Comparison of ENCODE assay signal across 12 mouse cellular contexts in the genomic region with DNA sequence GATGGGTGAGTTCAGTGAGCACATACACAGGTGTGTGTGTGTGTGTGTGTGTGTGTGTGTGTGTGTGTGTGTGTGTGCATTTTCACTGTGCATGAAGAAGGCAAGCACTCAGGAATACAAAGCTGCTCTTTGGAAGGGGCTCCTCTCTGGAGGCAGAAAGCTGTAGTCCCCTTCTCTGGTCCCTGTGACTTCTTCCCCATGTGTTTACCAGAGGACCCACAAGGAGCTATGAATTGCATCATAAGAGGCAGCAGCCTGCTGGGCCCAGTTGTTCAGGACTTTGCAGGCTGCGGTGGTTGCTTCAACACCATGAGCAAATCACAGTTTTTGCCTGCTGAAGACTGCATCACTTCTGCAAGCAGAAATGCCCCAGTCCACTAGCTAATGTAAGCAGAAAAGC. TPM values are rescaled to one million over a fixed set of nuclear protein-coding genes. Genes with fewer than 3 reads are reported as not detected.
DNase-seq lines count a peak whose midpoint lies in the region; ATAC-seq lines count a peak whose summit lies in the region.
"Had no signal": no experiment of that assay in that cellular context is flagged by ENCODE, and none has a peak within 500 bp of the region (broad histone marks: within the 10 kb centered on the region; RNA-seq: fewer than 3 reads in every experiment).

No protein-coding gene starts in this region.

- H3K9me3 ChIP-seq in hindbrain, embryonic 13.5 days: no peaks in the 10 kb centered on the region
- H3K9me3 ChIP-seq in midbrain, embryonic 15.5 days: no peaks in the 10 kb centered on the region
- H3K9me3 ChIP-seq: heart, embryonic 15.5 days had no signal

- H3K27ac ChIP-seq in hindbrain, embryonic 13.5 days: peak overlapping the region; percentile 77
- peak overlapping the region; percentile 87 for H3K27ac ChIP-seq in midbrain, embryonic 15.5 days
- H3K27ac ChIP-seq: heart, embryonic 15.5 days; macrophage had no signal

- peak overlapping the region; percentile 65 for H3K4me3 ChIP-seq in hindbrain, embryonic 13.5 days
- H3K4me3 ChIP-seq in midbrain, embryonic 15.5 days: peak overlapping the region; percentile 62

- H3K36me3 ChIP-seq in hindbrain, embryonic 13.5 days: no peaks in the 10 kb centered on the region
- H3K36me3 ChIP-seq in midbrain, embryonic 15.5 days (replicated peaks): no peaks in the 10 kb centered on the region
- H3K36me3 ChIP-seq: heart, embryonic 15.5 days had no signal

- peak; percentile 8 to 34 for DNase-seq in left cerebral cortex, adult 8-10 months (ENCODE audit: low spot score in 2 of 2)
- DNase-seq in left cerebral cortex, adult 11 months (ENCODE audit: low spot score): no peak
- peak; percentile 17 for DNase-seq in telencephalon, adult 2 months (ENCODE audit: low read depth, low spot score)
- no peak for DNase-seq in embryo, embryonic 11 days
- DNase-seq in heart, postnatal 36 days: no peak
- no peak for DNase-seq in gastrocnemius, adult 8-10 months (ENCODE audit: low spot score in 2 of 2)

- intact Hi-C loops in heart, postnatal 36 days (cut with DNase I): no loop called here

- 25% methylated on average over 1 of the region's 1 CpGs for WGBS in hindbrain, embryonic 13.5 days
- WGBS in midbrain, embryonic 15.5 days: 7% methylated on average over 1 of the region's 1 CpGs

- H3K4me2 ChIP-seq in hindbrain, embryonic 13.5 days: peak overlapping the region; percentile 84
- H3K4me2 ChIP-seq in midbrain, embryonic 15.5 days: peak overlapping the region; percentile 67

- ATAC-seq in hindbrain, embryonic 13.5 days (ENCODE audit: low FRiP score): no peak
- ATAC-seq in midbrain, embryonic 15.5 days (replicated peaks): peak; percentile 16

- H3K9ac ChIP-seq in hindbrain, embryonic 13.5 days: peak overlapping the region; percentile 78
- peak overlapping the region; percentile 79 for H3K9ac ChIP-seq in midbrain, embryonic 15.5 days

- peaks cover 32% of the 10 kb centered on the region for H3K4me1 ChIP-seq in hindbrain, embryonic 13.5 days (replicated peaks)
- peaks cover 12% of the 10 kb centered on the region for H3K4me1 ChIP-seq in midbrain, embryonic 15.5 days

- H3K27me3 ChIP-seq in hindbrain, embryonic 13.5 days: peaks cover 36% of the 10 kb centered on the region
- H3K27me3 ChIP-seq in midbrain, embryonic 15.5 days (replicated peaks): no peaks in the 10 kb centered on the region
- H3K27me3 ChIP-seq: CH12.LX had no signal

RNA-seq across cellular contexts. Expression of a gene that starts 0.8 kb away (rescaled TPM):
- 100 to 1,000 TPM; 117 to 143 (median 124) TPM for total RNA-seq in left cerebral cortex, adult 8-10 months (2022)
- 46.3 and 53.0 TPM in 2 replicates for polyA plus RNA-seq in hindbrain, embryonic 13.5 days (2015; fragmentation: Nextera tagmentation; extraction: Ambion mirVana)
- 64.5 and 69.0 TPM in 2 replicates for polyA plus RNA-seq in midbrain, embryonic 15.5 days (2015; fragmentation: Nextera tagmentation; extraction: Ambion mirVana)
- under 1 TPM in 1 of 2 experiments, not detected in 1; 0.08 TPM for total RNA-seq in heart, postnatal 36 days (2021)
- not detected for total RNA-seq in gastrocnemius, adult 8-10 months (2022)
- total RNA-seq: CH12.LX had no signal
- polyA plus RNA-seq: macrophage; small intestine, adult 2 months had no signal

Comparison
In these comparisons a context has a peak if more than half of its experiments do, and no peak if none do; other contexts are left out.
1. DNase-seq: peak in left cerebral cortex, adult 8-10 months (2 of 2) and telencephalon, adult 2 months (single experiment); none in left cerebral cortex, adult 11 months (single experiment), embryo, embryonic 11 days (single experiment), heart, postnatal 36 days (0 of 2) and gastrocnemius, adult 8-10 months (0 of 2).
2. RNA of a gene that starts 0.8 kb away (total RNA-seq): 117 to 143 TPM in left cerebral cortex, adult 8-10 months; 0.08 TPM in heart, postnatal 36 days and not detected in gastrocnemius, adult 8-10 months; every median in the first group is over 100 times any median in the second.